Mouse (Mus musculus): ENCODE data around the gene Tex9. TPM values are rescaled to one million over a fixed set of nuclear protein-coding genes. Genes with fewer than 3 reads are reported as not detected.

The Tex9 gene
- polyA plus RNA-seq, 1 experiment from 2014 or later: 69.6 TPM

Small RNA genes within 50 kb of the gene (microRNA-seq; reads per million reads assigned to microRNA genes)
- gene Gm28010: not detected

Other genes with a start within 250 kb of the Tex9 start
- 47.4 and 51.1 TPM in 2 replicates for gene Zfp280d, start 217.4 kb downstream of the Tex9 start, polyA plus RNA-seq (2016; fragmentation: Nextera tagmentation; extraction: Ambion mirVana)
- 52.9 and 53.8 TPM in 2 replicates for gene Mns1, start 54.2 kb downstream of the Tex9 start, polyA plus RNA-seq (2016; fragmentation: Nextera tagmentation; extraction: Ambion mirVana)
- 14.8 and 15.4 TPM in 2 replicates for gene Rfx7, start 40.0 kb upstream of the Tex9 start, polyA plus RNA-seq (2016; fragmentation: Nextera tagmentation; extraction: Ambion mirVana)
- gene Nedd4, start 170.1 kb upstream of the Tex9 start, polyA plus RNA-seq (2016; fragmentation: Nextera tagmentation; extraction: Ambion mirVana): 605 and 682 TPM in 2 replicates